In the genomic region with DNA sequence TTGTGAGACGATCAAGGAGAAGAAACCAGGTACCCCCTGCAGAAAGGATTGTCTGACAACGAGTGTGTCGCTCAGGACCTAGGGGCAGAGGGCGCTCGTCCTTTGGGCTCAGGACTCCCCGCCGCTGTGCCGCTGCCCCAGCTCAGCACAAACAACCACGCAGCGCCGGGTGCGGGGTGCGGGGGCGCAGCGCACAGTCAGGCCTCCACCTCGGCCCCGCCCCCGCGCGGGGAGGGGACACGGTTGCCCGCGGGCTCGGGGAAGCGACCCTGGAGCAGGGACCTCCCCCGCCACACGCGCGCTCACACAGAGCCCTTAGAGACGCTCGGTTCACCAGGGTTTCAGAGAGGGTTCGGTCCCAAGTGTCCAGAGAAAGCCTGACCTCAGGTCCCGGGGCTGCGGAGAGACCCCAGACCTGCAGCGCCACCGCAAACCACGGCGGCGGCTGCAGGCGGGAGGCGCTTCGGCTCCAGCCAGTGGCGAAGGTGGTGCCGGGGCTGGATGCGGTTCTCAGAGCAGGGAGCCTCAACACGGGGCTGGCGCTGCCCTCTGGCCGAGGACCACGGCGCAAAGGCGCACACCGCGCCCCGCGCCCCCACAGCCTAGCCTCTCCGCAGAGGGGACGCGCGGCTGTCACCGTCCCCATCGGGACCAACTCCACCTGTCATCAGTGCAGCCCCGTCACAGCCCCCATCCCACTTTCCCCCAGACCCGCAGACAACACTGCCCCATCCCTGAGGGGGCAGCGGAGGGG, we compare ENCODE assay signal across 8 mouse cellular contexts. TPM values are rescaled to one million over a fixed set of nuclear protein-coding genes. Genes with fewer than 3 reads are reported as not detected.
DNase-seq lines count a peak whose midpoint lies in the region; ATAC-seq and TF ChIP-seq lines count a peak whose summit lies in the region.

No protein-coding gene starts in this region.

- H3K4me1 ChIP-seq in heart, embryonic 10.5 days, result peaks cover 27% of the 10 kb centered on the region
- H3K4me1 ChIP-seq in E14TG2a.4 (replicated peaks; ENCODE audit: low read depth, low read length), result peaks cover 16% of the 10 kb centered on the region
- peaks cover 22% of the 10 kb centered on the region for H3K4me1 ChIP-seq in intestine, embryonic 15.5 days (replicated peaks)
- H3K4me1 ChIP-seq in neural tube, embryonic 14.5 days (ENCODE audit: control insufficient read depth, insufficient read depth, low read length), result peaks cover 18% of the 10 kb centered on the region; the same call in 1 of the 2 replicates

- no peak for TF ChIP-seq CTCF in E14TG2a.4 (conservative IDR thresholded peaks at IDR 0.05; ENCODE audit: low read length)

- peak overlapping the region; percentile 43 for H3K9ac ChIP-seq in intestine, embryonic 15.5 days
- peak overlapping the region; percentile 73 for H3K9ac ChIP-seq in neural tube, embryonic 14.5 days (replicated peaks; ENCODE audit: low read depth, low read length)

- no peak for DNase-seq in heart, embryonic 10.5 days (ENCODE audit: low spot score)
- no peak for DNase-seq in heart, postnatal 4 days
- no peak for DNase-seq in T-cell, adult 2 months (ENCODE audit: low spot score)
- DNase-seq in layer of hippocampus, postnatal 14 days (ENCODE audit: low spot score in 2 of 2), result no peak

- H3K4me2 ChIP-seq in intestine, embryonic 15.5 days (replicated peaks), result peak overlapping the region; percentile 98
- H3K4me2 ChIP-seq in neural tube, embryonic 14.5 days (ENCODE audit: low read depth, low read length), result peak overlapping the region; percentile 99

- peak overlapping the region; percentile 76 for H3K4me3 ChIP-seq in heart, embryonic 10.5 days
- H3K4me3 ChIP-seq in E14TG2a.4 (replicated peaks; ENCODE audit: low read length), result peak overlapping the region; percentile 74
- H3K4me3 ChIP-seq in intestine, embryonic 15.5 days (replicated peaks), result peak overlapping the region; percentile 49
- peak overlapping the region; percentile 57 for H3K4me3 ChIP-seq in neural tube, embryonic 14.5 days (ENCODE audit: low read depth, low read length)

- peaks cover 100% of the 10 kb centered on the region for H3K27me3 ChIP-seq in heart, embryonic 10.5 days (ENCODE audit: insufficient read depth, poor library complexity, severe bottlenecking)
- peaks cover 95% of the 10 kb centered on the region for H3K27me3 ChIP-seq in E14TG2a.4 (ENCODE audit: insufficient read depth, low read length)
- peaks cover 90% of the 10 kb centered on the region for H3K27me3 ChIP-seq in intestine, embryonic 15.5 days (replicated peaks)
- H3K27me3 ChIP-seq in neural tube, embryonic 14.5 days (ENCODE audit: control insufficient read depth, insufficient read depth, low read length), result peaks cover 15% of the 10 kb centered on the region; the same call in 1 of the 2 replicates

- ATAC-seq in common myeloid progenitor, adult 5-6 weeks (replicated peaks; ENCODE audit: low read depth, poor library complexity, severe bottlenecking), result 0 out of 2 replicates have a peak, but pooled peaks have one; percentile 30
- peak; percentile 56 for ATAC-seq in intestine, embryonic 15.5 days
- peak; percentile 23 for ATAC-seq in neural tube, embryonic 14.5 days (ENCODE audit: low read depth)

- H3K9me3 ChIP-seq in heart, embryonic 10.5 days, result no peaks in the 10 kb centered on the region
- H3K9me3 ChIP-seq in E14TG2a.4 (ENCODE audit: low read length), result 0 out of 2 replicates have a peak, but pooled peaks cover 3% of the 10 kb centered on the region
- H3K9me3 ChIP-seq in intestine, embryonic 15.5 days, result no peaks in the 10 kb centered on the region
- no peaks in the 10 kb centered on the region for H3K9me3 ChIP-seq in neural tube, embryonic 14.5 days (ENCODE audit: control insufficient read depth, low read length)

- H3K27ac ChIP-seq in heart, embryonic 10.5 days, result no peak overlapping the region
- H3K27ac ChIP-seq in intestine, embryonic 15.5 days, result no peak overlapping the region
- H3K27ac ChIP-seq in neural tube, embryonic 14.5 days (ENCODE audit: low read depth, low read length), result no peak overlapping the region

- H3K36me3 ChIP-seq in heart, embryonic 10.5 days, result no peaks in the 10 kb centered on the region
- no peaks in the 10 kb centered on the region for H3K36me3 ChIP-seq in E14TG2a.4 (ENCODE audit: insufficient read depth, low read length)
- H3K36me3 ChIP-seq in intestine, embryonic 15.5 days, result no peaks in the 10 kb centered on the region
- no peaks in the 10 kb centered on the region for H3K36me3 ChIP-seq in neural tube, embryonic 14.5 days (ENCODE audit: control insufficient read depth, insufficient read depth, low read length)

- WGBS in heart, embryonic 10.5 days, result 2% methylated on average over 64 of the region's 64 CpGs
- 2% methylated on average over 63 of the region's 64 CpGs for WGBS in intestine, embryonic 15.5 days
- WGBS in neural tube, embryonic 14.5 days, result under 1% methylated on average over 60 of the region's 64 CpGs

RNA-seq across cellular contexts. Expression of a gene that starts 9.2 kb away (rescaled TPM):
- polyA plus RNA-seq in heart, embryonic 10.5 days (2016; fragmentation: Nextera tagmentation; extraction: Ambion mirVana), result 0.02 and 0.34 TPM in 2 replicates
- total RNA-seq in heart, postnatal 4 days (2021), result under 1 TPM in 1 of 2 experiments, not detected in 1; 0.07 TPM
- 0.05 TPM in 1 of 2 replicates, not detected in the other for total RNA-seq in common myeloid progenitor, adult 5-6 weeks (2017)
- polyA plus RNA-seq in intestine, embryonic 15.5 days (2015; fragmentation: Nextera tagmentation; extraction: Ambion mirVana), result 0.28 and 0.29 TPM in 2 replicates
- polyA plus RNA-seq in neural tube, embryonic 14.5 days (2014; fragmentation: Nextera tagmentation; extraction: Ambion mirVana), result 7.4 and 9.1 TPM in 2 replicates
- 10 to 100 TPM; 10.7 to 19.3 TPM for total RNA-seq in layer of hippocampus, postnatal 14 days (2021)

RNA-seq across cellular contexts. Expression of a gene that starts 44.3 kb away (rescaled TPM):
- polyA plus RNA-seq in heart, embryonic 10.5 days (2016; fragmentation: Nextera tagmentation; extraction: Ambion mirVana), result 438 and 609 TPM in 2 replicates
- total RNA-seq in heart, postnatal 4 days (2021), result 10 to 100 TPM; 54.8 to 59.1 TPM
- 141 and 203 TPM in 2 replicates for total RNA-seq in common myeloid progenitor, adult 5-6 weeks (2017)
- polyA plus RNA-seq in intestine, embryonic 15.5 days (2015; fragmentation: Nextera tagmentation; extraction: Ambion mirVana), result 298 and 307 TPM in 2 replicates
- 129 and 141 TPM in 2 replicates for polyA plus RNA-seq in neural tube, embryonic 14.5 days (2014; fragmentation: Nextera tagmentation; extraction: Ambion mirVana)
- 10 to 100 TPM; 31.3 to 32.7 TPM for total RNA-seq in layer of hippocampus, postnatal 14 days (2021)

RNA-seq across cellular contexts. Expression of a gene that starts 53.5 kb away (rescaled TPM):
- polyA plus RNA-seq in heart, embryonic 10.5 days (2016; fragmentation: Nextera tagmentation; extraction: Ambion mirVana), result 19.7 and 21.0 TPM in 2 replicates
- total RNA-seq in heart, postnatal 4 days (2021), result 1 to 10 TPM; 8.7 to 8.8 TPM
- 19.0 and 22.6 TPM in 2 replicates for total RNA-seq in common myeloid progenitor, adult 5-6 weeks (2017)
- polyA plus RNA-seq in intestine, embryonic 15.5 days (2015; fragmentation: Nextera tagmentation; extraction: Ambion mirVana), result 29.7 and 38.2 TPM in 2 replicates
- polyA plus RNA-seq in neural tube, embryonic 14.5 days (2014; fragmentation: Nextera tagmentation; extraction: Ambion mirVana), result 55.9 and 77.9 TPM in 2 replicates
- 10 to 100 TPM; 65.6 to 65.9 TPM for total RNA-seq in layer of hippocampus, postnatal 14 days (2021)

Comparison
In these comparisons a context has a peak if more than half of its experiments do, and no peak if none do; other contexts are left out.
1. RNA of a gene that starts 9.2 kb away (total RNA-seq): 10.7 to 19.3 TPM in layer of hippocampus, postnatal 14 days; 0.07 TPM in heart, postnatal 4 days and 0.05 TPM in common myeloid progenitor, adult 5-6 weeks; every median in the first group is over 10 times any median in the second.
2. Peak in every context shown above with its lines, with median percentiles within 50 percentile points of each other: H3K4me3 ChIP-seq and ATAC-seq.